Mouse (Mus musculus) bone marrow, adult 2 months (tissue): Measurements from ENCODE around the gene 2510009E07Rik.

Experiments
- CTCF ChIP-seq: fragments of 200-500 bp; IDR thresholded peaks from 2 replicates; pipeline ENCODE4 v1.5.1; 2011; ENCODE audit warnings: low read length, control low read depth; ENCODE audit not compliant: control insufficient read depth, insufficient read depth
- POLR2A ChIP-seq: fragments of 200-500 bp; IDR thresholded peaks from 2 replicates; pipeline ENCODE4 v1.6.1; 2011; ENCODE audit warnings: low read depth, mild to moderate bottlenecking, control low read depth, low read length, borderline replicate concordance; ENCODE audit not compliant: control insufficient read depth

GRCm38 (mm10) chr16:21710321-21710720 is 15.9 kb upstream of the 2510009E07Rik start:
- TF ChIP-seq CTCF (no peak), POLR2A (no peak)
